Mouse (Mus musculus) neural tube, postnatal 0 days (tissue): Measurements from ENCODE around the gene Igf2. TPM values are rescaled to one million over a fixed set of nuclear protein-coding genes. Genes with fewer than 3 reads are reported as not detected.

ENCODE experiments used
- microRNA counts: library from miRNA; unstranded; fragments of <30 nt; microRNA quantifications from one replicate; lab custom pipeline; 2015
- microRNA-seq: library from miRNA; unstranded; fragments of <30 nt; microRNA quantifications from one replicate; pipeline ENCODE4, GENCODE M21; 2016
- polyA plus RNA-seq: library from polyadenylated mRNA; unstranded; fragments of >200 nt; fragmentation: Nextera tagmentation; extraction: Ambion mirVana; gene quantifications from 2 replicates; pipeline ENCODE4 v1.2.1, GENCODE M21; 2015

Gene Igf2
- 345 and 478 TPM in 2 replicates for polyA plus RNA-seq

GRCm38 (mm10) chr7:142666659-142667058 lies at the start of gene Igf2:
Gene Igf2, minus strand, starts transcription at chr7:142666816.

GRCm38 (mm10) chr7:142669751-142670625 lies 3.4 kb upstream of the Igf2 start, which contains the start of gene Gm49394:
Gene Gm49394, minus strand, starts transcription at chr7:142669942.

MicroRNAs within 50 kb of the gene (microRNA counts, 519-probe panel; counts per million panel counts)
- microRNA mmu-miR-483 (lab: Ali Mortazavi, UCI) = 40.5 counts per million

Small RNA genes within 50 kb of the gene (microRNA-seq; reads per million reads assigned to microRNA genes)
- gene Mir483 = 337 reads per million, percentile 62 among the genes with 10 or more reads in this experiment

Other genes starting within 250 kb of the Igf2 start
- 0.35 TPM in 1 of 2 replicates, not detected in the other for gene Syt8, start 232.0 kb downstream of the Igf2 start, polyA plus RNA-seq
- 4.1 and 5.3 TPM in 2 replicates for gene Tnni2, start 225.0 kb downstream of the Igf2 start, polyA plus RNA-seq
- 9.9 and 11.5 TPM in 2 replicates for gene Lsp1, start 206.0 kb downstream of the Igf2 start, polyA plus RNA-seq
- gene Tnnt3, start 168.0 kb downstream of the Igf2 start, polyA plus RNA-seq = 5.2 and 7.0 TPM in 2 replicates
- 27.4 and 27.9 TPM in 2 replicates for gene Mrpl23, start 134.1 kb downstream of the Igf2 start, polyA plus RNA-seq
- not detected in 2 replicates for gene Gm49394, start 3.1 kb upstream of the Igf2 start, polyA plus RNA-seq
- gene Ins2, start 76.6 kb upstream of the Igf2 start, polyA plus RNA-seq = 0.65 TPM in 1 of 2 replicates, not detected in the other